Mouse (Mus musculus): ENCODE measurements around the gene Rbmx2. TPM values are rescaled to one million over a fixed set of nuclear protein-coding genes. Genes with fewer than 3 reads are reported as not detected.

Gene Rbmx2
- 0.74 and 1.0 TPM in 2 replicates for total RNA-seq (2014; rRNA removed)
- 0.21 and 0.39 TPM in 2 replicates for polyA plus RNA-seq (2012; rRNA removed)

DNA sequence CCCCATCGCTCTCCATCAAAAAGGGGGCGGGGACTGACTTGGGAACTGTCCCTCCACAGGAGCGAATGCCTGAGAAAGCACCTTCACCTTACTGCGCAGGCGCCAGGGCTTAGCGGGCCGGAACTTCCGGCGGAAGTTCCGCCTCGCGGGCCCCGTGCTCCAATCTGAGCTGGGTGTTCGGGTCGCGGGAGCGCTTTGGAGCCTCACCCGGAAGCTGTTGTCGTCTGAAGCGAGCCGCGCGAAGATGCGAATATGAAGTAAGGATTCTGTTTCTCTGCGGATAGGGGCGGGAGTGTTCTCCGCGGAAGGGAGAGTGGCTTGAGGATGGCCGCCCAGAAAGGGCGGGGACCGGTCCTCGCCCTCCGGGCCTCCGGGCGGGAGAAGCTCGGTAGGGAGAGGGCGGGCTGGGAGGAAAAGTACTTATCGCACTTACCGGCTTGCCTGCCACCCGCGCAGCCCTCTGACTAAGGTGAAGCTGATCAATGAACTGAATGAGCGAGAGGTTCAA is at the start of gene Rbmx2:
TSS of gene Rbmx2 (plus strand) at position 141 of the 508 bp plus-strand sequence.
- Histone ChIP-seq H3K9ac (ENCODE audit: low read depth, low read length) (peak within 1 kb of the TSS; percentile 18), H3K4me1 (ENCODE audit: control insufficient read depth, insufficient read depth, low read length) (peaks cover 5% of the 10 kb centered on the region), H3K4me3 (ENCODE audit: insufficient read depth, low read depth, low read length) (peak within 1 kb of the TSS; percentile 85), H3K36me3 (ENCODE audit: control insufficient read depth, insufficient read depth, low read length) (no peaks in the 10 kb centered on the region), H3K27me3 (ENCODE audit: control insufficient read depth, insufficient read depth, low read length) (no peaks in the 10 kb centered on the region), H3K79me2 (ENCODE audit: control insufficient read depth, insufficient read depth, low read length) (no peaks in the 10 kb centered on the region), H3K27ac (replicated peaks; ENCODE audit: insufficient read depth, low read depth, low read length) (no peak within 1 kb of the TSS)
- DNase-seq (ENCODE audit: extremely low read depth, low read depth, low spot score) = peak; percentile 69
- TF ChIP-seq CTCF (IDR thresholded peaks at IDR 0.05; ENCODE audit: low read depth, low read length) = no peak
- TF ChIP-seq POLR2A (IDR thresholded peaks at IDR 0.05; ENCODE audit: extremely low read depth, insufficient read depth, low read length) = no peak
- 0% methylated on average over 41 of the region's 42 CpGs for WGBS

DNA sequence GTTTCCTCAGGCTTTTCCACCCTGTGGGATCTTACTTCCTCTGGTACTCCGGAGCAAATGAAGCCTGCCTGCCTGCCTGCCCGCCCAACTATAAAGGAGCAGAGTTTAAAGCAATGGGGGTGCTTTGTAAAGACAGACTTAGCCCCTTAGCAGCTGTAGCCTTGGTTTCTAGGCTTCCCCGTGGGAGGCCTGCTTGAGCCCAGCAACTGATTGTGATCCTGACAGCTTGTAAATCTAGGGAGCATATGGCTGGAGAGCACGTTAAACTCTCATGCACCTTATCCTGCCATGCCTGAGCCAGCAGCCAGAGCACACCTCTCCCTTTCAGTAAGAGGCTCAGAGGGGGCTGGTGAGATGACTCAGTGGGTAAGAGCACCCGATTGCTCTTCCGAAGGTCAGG is 28.0 kb upstream of the Rbmx2 start:
- Histone ChIP-seq H3K27me3 (ENCODE audit: control insufficient read depth, insufficient read depth, low read length) (no peaks in the 10 kb centered on the region), H3K27ac (replicated peaks; ENCODE audit: insufficient read depth, low read depth, low read length) (no peak overlapping the region), H3K36me3 (ENCODE audit: control insufficient read depth, insufficient read depth, low read length) (no peaks in the 10 kb centered on the region), H3K9ac (ENCODE audit: low read depth, low read length) (no peak overlapping the region), H3K4me3 (ENCODE audit: insufficient read depth, low read depth, low read length) (no peak overlapping the region), H3K79me2 (ENCODE audit: control insufficient read depth, insufficient read depth, low read length) (no peaks in the 10 kb centered on the region), H3K4me1 (ENCODE audit: control insufficient read depth, insufficient read depth, low read length) (no peaks in the 10 kb centered on the region)
- TF ChIP-seq CTCF (IDR thresholded peaks at IDR 0.05; ENCODE audit: low read depth, low read length) (no peak), POLR2A (IDR thresholded peaks at IDR 0.05; ENCODE audit: extremely low read depth, insufficient read depth, low read length) (no peak)
- 67% methylated on average over 6 of the region's 6 CpGs for WGBS
- DNase-seq (ENCODE audit: extremely low read depth, low read depth, low spot score) = no peak

DNA sequence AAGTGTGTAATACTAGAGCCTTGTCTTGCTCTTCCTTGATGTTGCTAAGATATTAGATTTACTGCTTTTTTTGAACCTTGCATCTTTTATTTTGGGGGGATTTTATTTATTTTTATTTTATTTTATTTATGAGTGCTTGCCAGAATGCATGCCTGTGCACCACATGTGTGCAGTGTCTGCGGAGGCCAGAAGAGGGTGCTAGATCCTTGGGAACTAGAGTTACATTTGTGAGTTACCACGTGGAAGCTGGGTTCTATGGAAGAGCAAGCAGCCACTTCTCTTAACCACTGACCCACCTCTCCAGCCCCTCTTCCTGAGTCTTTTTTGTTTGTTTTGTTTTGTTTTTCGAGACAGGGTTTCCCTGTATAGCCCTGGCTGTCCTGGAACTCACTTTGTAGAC is 25.2 kb upstream of the Rbmx2 start:
- H3K36me3 ChIP-seq (ENCODE audit: control insufficient read depth, insufficient read depth, low read length) = no peaks in the 10 kb centered on the region
- H3K9ac ChIP-seq (ENCODE audit: low read depth, low read length) = no peak overlapping the region
- no peak for DNase-seq (ENCODE audit: extremely low read depth, low read depth, low spot score)
- H3K4me3 ChIP-seq (ENCODE audit: insufficient read depth, low read depth, low read length) = no peak overlapping the region
- H3K27me3 ChIP-seq (ENCODE audit: control insufficient read depth, insufficient read depth, low read length) = no peaks in the 10 kb centered on the region
- no peak overlapping the region for H3K27ac ChIP-seq (replicated peaks; ENCODE audit: insufficient read depth, low read depth, low read length)
- H3K79me2 ChIP-seq (ENCODE audit: control insufficient read depth, insufficient read depth, low read length) = no peaks in the 10 kb centered on the region
- TF ChIP-seq POLR2A (IDR thresholded peaks at IDR 0.05; ENCODE audit: extremely low read depth, insufficient read depth, low read length) = no peak
- TF ChIP-seq CTCF (IDR thresholded peaks at IDR 0.05; ENCODE audit: low read depth, low read length) = no peak
- 87% methylated on average over 3 of the region's 3 CpGs for WGBS
- no peaks in the 10 kb centered on the region for H3K4me1 ChIP-seq (ENCODE audit: control insufficient read depth, insufficient read depth, low read length)

DNA sequence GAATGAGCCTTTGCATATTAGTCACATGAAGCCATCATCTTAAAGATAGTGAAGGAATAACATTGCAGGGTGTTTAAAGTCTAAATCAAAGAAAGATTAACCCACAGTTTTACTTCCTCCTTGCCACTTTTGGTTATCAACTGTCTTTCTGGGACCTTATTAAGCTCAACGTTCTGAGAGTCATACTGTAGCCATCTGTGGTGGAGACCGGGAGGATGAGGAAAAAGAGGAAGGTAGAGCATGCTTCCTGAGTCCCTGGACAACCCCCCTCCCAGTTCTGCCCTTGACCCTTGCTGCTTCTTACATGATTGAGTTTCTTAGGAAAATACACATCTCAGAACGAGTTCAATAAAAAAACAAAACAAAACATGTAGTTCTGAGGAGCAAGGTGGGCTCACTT is 23.1 kb upstream of the Rbmx2 start:
- Histone ChIP-seq H3K4me3 (ENCODE audit: insufficient read depth, low read depth, low read length) (no peak overlapping the region), H3K9ac (ENCODE audit: low read depth, low read length) (no peak overlapping the region), H3K36me3 (ENCODE audit: control insufficient read depth, insufficient read depth, low read length) (no peaks in the 10 kb centered on the region), H3K27ac (replicated peaks; ENCODE audit: insufficient read depth, low read depth, low read length) (no peak overlapping the region), H3K4me1 (ENCODE audit: control insufficient read depth, insufficient read depth, low read length) (no peaks in the 10 kb centered on the region), H3K27me3 (ENCODE audit: control insufficient read depth, insufficient read depth, low read length) (no peaks in the 10 kb centered on the region), H3K79me2 (ENCODE audit: control insufficient read depth, insufficient read depth, low read length) (no peaks in the 10 kb centered on the region)
- WGBS = 55% methylated on average over 3 of the region's 3 CpGs
- no peak for TF ChIP-seq CTCF (IDR thresholded peaks at IDR 0.05; ENCODE audit: low read depth, low read length)
- no peak for TF ChIP-seq POLR2A (IDR thresholded peaks at IDR 0.05; ENCODE audit: extremely low read depth, insufficient read depth, low read length)
- no peak for DNase-seq (ENCODE audit: extremely low read depth, low read depth, low spot score)

DNA sequence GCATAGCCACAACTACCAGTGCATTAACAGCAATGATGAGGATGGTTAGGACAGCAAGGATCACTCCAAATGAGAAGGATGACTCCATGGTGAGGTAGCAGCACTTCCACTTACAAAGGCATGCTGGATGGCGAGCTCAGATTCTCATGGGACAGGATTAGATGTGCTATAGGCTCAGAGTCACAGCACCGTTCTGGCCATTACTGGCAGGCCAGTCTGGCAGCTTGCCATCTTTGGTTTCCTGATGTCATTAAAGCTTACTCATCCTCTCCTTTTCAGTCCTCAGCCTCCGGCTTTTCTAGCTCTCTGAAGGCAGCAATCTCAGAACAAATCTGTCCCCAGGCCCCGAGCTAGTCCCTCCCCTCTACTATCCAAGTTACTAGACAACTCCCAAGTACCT is 20.6 kb upstream of the Rbmx2 start, which contains the start of gene Gpr119:
TSS of gene Gpr119 (minus strand) at position 308 of the 400 bp plus-strand sequence.
- Histone ChIP-seq H3K36me3 (ENCODE audit: control insufficient read depth, insufficient read depth, low read length) (no peaks in the 10 kb centered on the region), H3K79me2 (ENCODE audit: control insufficient read depth, insufficient read depth, low read length) (no peaks in the 10 kb centered on the region), H3K4me1 (ENCODE audit: control insufficient read depth, insufficient read depth, low read length) (no peaks in the 10 kb centered on the region), H3K27ac (replicated peaks; ENCODE audit: insufficient read depth, low read depth, low read length) (no peak within 1 kb of the TSS), H3K27me3 (ENCODE audit: control insufficient read depth, insufficient read depth, low read length) (no peaks in the 10 kb centered on the region), H3K4me3 (ENCODE audit: insufficient read depth, low read depth, low read length) (no peak within 1 kb of the TSS), H3K9ac (ENCODE audit: low read depth, low read length) (no peak within 1 kb of the TSS)
- TF ChIP-seq CTCF (IDR thresholded peaks at IDR 0.05; ENCODE audit: low read depth, low read length) (no peak), POLR2A (IDR thresholded peaks at IDR 0.05; ENCODE audit: extremely low read depth, insufficient read depth, low read length) (no peak)
- 68% methylated on average over 4 of the region's 4 CpGs for WGBS
- no peak for DNase-seq (ENCODE audit: extremely low read depth, low read depth, low spot score)

DNA sequence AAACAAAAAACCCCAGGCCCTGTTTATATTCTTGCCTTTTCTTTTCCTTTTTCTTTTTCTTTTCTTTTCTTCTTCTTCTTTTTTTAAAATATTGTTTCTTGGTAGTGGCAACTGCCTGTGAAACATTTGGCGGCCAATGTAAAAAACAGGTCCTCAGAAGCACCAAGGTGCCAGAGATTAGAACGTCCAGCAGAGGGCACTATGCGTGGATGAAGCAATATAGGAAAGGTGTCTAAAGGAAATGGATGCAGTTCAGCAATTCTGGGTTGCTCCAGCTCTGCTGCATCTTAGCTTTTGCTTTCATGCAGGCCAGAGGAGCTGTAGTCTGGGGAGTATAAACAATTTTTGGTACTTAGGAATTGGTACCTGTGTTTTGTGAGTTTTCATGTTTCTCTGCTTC is 11.4 kb upstream of the Rbmx2 start:
- TF ChIP-seq CTCF (IDR thresholded peaks at IDR 0.05; ENCODE audit: low read depth, low read length) (peak; percentile 20; the same call in 1 of the 2 replicates), POLR2A (IDR thresholded peaks at IDR 0.05; ENCODE audit: extremely low read depth, insufficient read depth, low read length) (no peak)
- no peaks in the 10 kb centered on the region for H3K36me3 ChIP-seq (ENCODE audit: control insufficient read depth, insufficient read depth, low read length)

More for the DNA sequence above, 11.4 kb upstream of the Rbmx2 start:
- 11% methylated on average over 3 of the region's 3 CpGs for WGBS
- no peak overlapping the region for H3K27ac ChIP-seq (replicated peaks; ENCODE audit: insufficient read depth, low read depth, low read length)
- H3K27me3 ChIP-seq (ENCODE audit: control insufficient read depth, insufficient read depth, low read length) = no peaks in the 10 kb centered on the region
- no peak overlapping the region for H3K9ac ChIP-seq (ENCODE audit: low read depth, low read length)
- no peak overlapping the region for H3K4me3 ChIP-seq (ENCODE audit: insufficient read depth, low read depth, low read length)
- no peaks in the 10 kb centered on the region for H3K79me2 ChIP-seq (ENCODE audit: control insufficient read depth, insufficient read depth, low read length)
- DNase-seq (ENCODE audit: extremely low read depth, low read depth, low spot score) = peak; percentile 13
- no peaks in the 10 kb centered on the region for H3K4me1 ChIP-seq (ENCODE audit: control insufficient read depth, insufficient read depth, low read length)
